Mouse (Mus musculus): ENCODE measurements at regions not wholly inside any gene's neighbourhood (a gene's known extent, or its start where the extent isn't known, plus 50 kb on each side); places are given as distances from the start of the nearest gene placed in this dataset.

DNA sequence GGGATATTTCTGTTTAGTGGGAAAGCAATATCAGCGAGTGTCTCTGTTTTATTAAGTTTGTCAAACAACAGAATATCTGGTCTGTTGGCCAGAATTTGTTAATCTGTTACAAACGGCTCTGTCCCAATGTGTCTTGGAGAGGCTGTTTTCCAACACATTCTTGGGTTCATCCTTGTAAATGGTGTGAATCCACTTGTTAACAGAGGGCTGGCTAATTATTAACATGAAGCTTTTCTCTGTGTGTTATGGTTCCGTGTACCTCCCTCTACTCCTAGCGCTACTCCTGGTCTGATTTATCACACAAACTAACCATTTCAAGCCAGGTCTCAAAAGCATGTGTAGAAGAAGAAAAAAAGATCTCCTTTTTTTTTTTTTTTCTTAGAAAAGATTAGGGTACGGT, 60.4 kb downstream of the Pou3f3 start:
- 87% methylated on average over 5 of the region's 5 CpGs for WGBS

DNA sequence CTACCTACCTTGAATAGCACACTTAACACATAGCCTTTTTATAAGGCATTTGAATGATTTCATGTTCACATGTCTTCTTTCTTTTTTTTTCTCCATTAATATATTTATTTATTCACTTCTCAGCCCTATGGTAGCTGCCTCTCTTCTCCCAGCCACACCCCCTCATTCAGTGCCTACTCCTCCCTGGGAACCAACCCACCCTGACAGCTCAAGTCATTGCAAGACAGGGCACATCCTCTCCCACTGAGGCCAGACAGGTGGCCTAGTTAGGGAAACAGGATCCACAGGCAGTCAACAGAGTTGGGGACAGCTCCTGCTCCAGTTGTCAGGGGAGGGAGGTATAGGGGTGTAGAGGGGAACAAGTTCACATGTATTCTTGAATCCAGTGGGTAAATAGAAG, 60.9 kb downstream of the Pou3f3 start:
- no peak overlapping the region for H3K4me3 ChIP-seq
- no peaks in the 10 kb centered on the region for H3K9me3 ChIP-seq (replicated peaks)
- no peak for DNase-seq (ENCODE audit: low spot score)
- H3K36me3 ChIP-seq: no peaks in the 10 kb centered on the region
- H3K27me3 ChIP-seq (ENCODE audit: low read depth, poor library complexity, severe bottlenecking): no peaks in the 10 kb centered on the region
- H3K4me1 ChIP-seq: no peaks in the 10 kb centered on the region
- H3K27ac ChIP-seq: no peak overlapping the region

More for the DNA sequence above, 60.4 kb downstream of the Pou3f3 start:
- H3K4me1 ChIP-seq: no peaks in the 10 kb centered on the region
- no peaks in the 10 kb centered on the region for H3K9me3 ChIP-seq (replicated peaks)
- H3K4me3 ChIP-seq: no peak overlapping the region
- H3K36me3 ChIP-seq: no peaks in the 10 kb centered on the region
- DNase-seq (ENCODE audit: low spot score): no peak
- H3K27ac ChIP-seq: no peak overlapping the region
- no peaks in the 10 kb centered on the region for H3K27me3 ChIP-seq (ENCODE audit: low read depth, poor library complexity, severe bottlenecking)

DNA sequence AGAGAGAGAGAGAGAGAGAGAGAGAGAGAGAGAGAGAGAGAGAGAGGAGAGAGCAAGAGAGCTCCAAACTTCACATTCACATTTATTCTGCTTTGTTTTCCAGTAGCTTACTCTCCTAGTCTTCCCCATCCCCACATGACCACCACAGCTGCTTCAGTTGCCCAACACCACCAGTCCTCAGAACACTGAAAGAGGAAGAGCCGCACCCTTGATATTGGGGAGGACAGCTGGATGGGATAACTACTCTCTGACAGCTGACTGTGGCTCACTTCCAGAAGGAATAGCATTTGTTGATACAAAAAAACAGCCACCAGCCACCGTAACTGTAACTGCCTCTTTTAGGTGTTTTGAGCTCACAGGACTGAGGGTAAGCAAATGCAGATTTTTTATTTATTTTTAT, 67.9 kb downstream of the Pou3f3 start:
- Histone ChIP-seq H3K4me3 (no peak overlapping the region), H3K4me1 (no peaks in the 10 kb centered on the region), H3K9me3 (replicated peaks) (no peaks in the 10 kb centered on the region), H3K27ac (no peak overlapping the region), H3K36me3 (no peaks in the 10 kb centered on the region), H3K27me3 (ENCODE audit: low read depth, poor library complexity, severe bottlenecking) (no peaks in the 10 kb centered on the region)
- 81% methylated on average over 2 of the region's 2 CpGs for WGBS
- DNase-seq (ENCODE audit: low spot score): no peak

DNA sequence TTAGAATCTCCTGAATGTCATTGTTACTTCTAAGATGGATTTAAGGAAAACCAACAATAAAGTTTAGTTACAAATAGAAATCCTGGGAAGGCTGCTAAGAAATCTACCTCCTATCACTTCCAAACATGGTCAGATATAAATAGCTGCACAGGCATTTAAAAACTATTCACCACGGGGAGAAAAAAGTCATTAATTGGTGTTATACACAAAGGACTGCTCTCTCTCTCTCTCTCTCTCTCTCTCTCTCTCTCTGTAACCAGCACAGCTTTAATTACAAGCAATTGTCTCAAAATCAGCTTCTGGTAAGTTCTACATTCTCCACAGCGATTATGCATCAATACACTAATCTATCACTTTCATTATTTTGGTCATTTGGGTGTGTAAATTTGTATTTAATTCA, 68.5 kb downstream of the Pou3f3 start:
- H3K27ac ChIP-seq: no peak overlapping the region
- H3K4me3 ChIP-seq: no peak overlapping the region
- 76% methylated on average over 2 of the region's 2 CpGs for WGBS

DNA sequence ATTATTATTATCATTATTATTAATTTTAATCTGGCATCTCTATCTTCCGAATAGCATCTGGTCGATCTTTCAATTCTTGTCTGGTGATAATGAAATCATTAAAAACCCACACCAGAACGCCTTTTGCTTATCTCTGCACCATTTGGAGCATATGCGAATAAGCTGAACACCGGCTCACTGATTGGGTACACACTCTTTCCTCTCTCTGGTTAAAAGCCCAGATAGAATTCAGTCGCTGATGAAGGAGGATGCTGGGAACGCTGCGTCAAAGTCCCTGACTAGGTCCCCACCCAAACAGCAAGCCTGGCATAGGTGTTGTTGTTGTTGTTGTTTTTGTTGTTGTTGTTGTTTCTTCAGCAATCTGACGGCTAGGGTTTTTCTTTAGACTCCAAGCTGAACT, 74.5 kb downstream of the Pou3f3 start:
- Histone ChIP-seq H3K4me1 (peaks cover 18% of the 10 kb centered on the region), H3K36me3 (no peaks in the 10 kb centered on the region), H3K4me3 (no peak overlapping the region), H3K27me3 (ENCODE audit: low read depth, poor library complexity, severe bottlenecking) (no peaks in the 10 kb centered on the region; the same call in 1 of the 2 replicates), H3K9me3 (replicated peaks) (no peaks in the 10 kb centered on the region), H3K27ac (no peak overlapping the region)
- no peak for DNase-seq (ENCODE audit: low spot score)
- 82% methylated on average over 9 of the region's 9 CpGs for WGBS

More for the DNA sequence above, 68.5 kb downstream of the Pou3f3 start:
- Histone ChIP-seq H3K4me1 (no peaks in the 10 kb centered on the region), H3K27me3 (ENCODE audit: low read depth, poor library complexity, severe bottlenecking) (no peaks in the 10 kb centered on the region), H3K9me3 (replicated peaks) (no peaks in the 10 kb centered on the region), H3K36me3 (no peaks in the 10 kb centered on the region)
- DNase-seq (ENCODE audit: low spot score): no peak

DNA sequence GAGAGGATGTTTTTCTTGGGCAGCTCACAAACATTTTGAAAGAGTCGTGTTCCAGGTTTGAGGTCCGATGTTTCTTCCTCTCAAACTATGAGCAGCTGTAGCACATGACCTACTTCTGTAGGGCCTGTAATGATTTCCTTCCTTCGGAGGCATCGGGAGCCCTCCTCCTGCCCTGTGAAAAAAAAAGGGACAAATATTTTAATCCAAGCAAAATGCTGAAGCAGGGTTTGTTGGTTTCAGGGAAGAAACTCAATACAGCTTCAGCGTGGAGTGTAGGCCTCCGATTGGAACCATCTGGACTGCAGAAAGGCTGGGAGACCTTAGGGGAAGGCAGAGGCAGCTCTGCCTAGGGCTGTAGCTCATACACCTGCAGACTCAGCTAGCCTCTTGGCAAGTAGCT, 76.4 kb downstream of the Pou3f3 start:
- Histone ChIP-seq H3K27me3 (ENCODE audit: low read depth, poor library complexity, severe bottlenecking) (no peaks in the 10 kb centered on the region; the same call in 1 of the 2 replicates), H3K9me3 (replicated peaks) (no peaks in the 10 kb centered on the region), H3K4me1 (peaks cover 18% of the 10 kb centered on the region), H3K27ac (no peak overlapping the region), H3K4me3 (no peak overlapping the region), H3K36me3 (no peaks in the 10 kb centered on the region)
- peak; percentile 54 for DNase-seq (ENCODE audit: low spot score)
- 27% methylated on average over 6 of the region's 6 CpGs for WGBS

DNA sequence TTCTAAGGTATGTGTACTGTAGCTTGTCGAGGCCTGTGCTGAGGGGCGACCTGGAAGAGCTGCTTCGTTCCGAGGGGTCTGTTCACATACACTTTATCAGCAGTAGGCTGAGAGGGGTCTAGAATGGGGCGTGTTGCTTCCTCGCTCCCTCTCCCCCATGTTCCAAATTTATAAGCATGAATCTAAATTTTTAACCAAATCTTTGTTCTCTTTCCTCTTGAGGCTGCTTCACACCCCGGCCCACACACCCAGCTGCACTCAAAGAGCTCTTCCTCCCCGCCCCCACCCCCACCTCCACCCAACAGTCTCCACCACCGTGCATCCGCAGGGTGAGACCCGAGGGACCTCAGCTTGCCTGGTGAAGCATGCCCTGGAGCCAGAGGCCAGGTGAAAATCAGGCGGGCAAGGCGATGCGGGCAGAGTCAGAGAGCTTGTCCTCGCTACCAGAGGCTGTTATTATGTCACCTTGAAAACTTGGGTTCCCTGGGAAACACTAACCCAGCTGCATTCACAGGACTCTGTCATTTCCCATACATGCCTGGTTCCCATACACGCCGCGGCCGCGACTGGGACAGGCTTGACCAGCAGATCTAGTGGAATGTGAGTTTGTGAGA, 77.1 kb upstream of the Mrps9 start:
- WGBS: 66% methylated on average over 20 of the region's 20 CpGs
- H3K36me3 ChIP-seq: no peaks in the 10 kb centered on the region
- H3K4me3 ChIP-seq: no peak overlapping the region
- no peak for DNase-seq (ENCODE audit: low spot score)
- no peak overlapping the region for H3K27ac ChIP-seq
- no peaks in the 10 kb centered on the region for H3K9me3 ChIP-seq (replicated peaks)
- peaks cover 7% of the 10 kb centered on the region; the same call in 1 of the 2 replicates for H3K27me3 ChIP-seq (ENCODE audit: low read depth, poor library complexity, severe bottlenecking)
- peaks cover 18% of the 10 kb centered on the region for H3K4me1 ChIP-seq

DNA sequence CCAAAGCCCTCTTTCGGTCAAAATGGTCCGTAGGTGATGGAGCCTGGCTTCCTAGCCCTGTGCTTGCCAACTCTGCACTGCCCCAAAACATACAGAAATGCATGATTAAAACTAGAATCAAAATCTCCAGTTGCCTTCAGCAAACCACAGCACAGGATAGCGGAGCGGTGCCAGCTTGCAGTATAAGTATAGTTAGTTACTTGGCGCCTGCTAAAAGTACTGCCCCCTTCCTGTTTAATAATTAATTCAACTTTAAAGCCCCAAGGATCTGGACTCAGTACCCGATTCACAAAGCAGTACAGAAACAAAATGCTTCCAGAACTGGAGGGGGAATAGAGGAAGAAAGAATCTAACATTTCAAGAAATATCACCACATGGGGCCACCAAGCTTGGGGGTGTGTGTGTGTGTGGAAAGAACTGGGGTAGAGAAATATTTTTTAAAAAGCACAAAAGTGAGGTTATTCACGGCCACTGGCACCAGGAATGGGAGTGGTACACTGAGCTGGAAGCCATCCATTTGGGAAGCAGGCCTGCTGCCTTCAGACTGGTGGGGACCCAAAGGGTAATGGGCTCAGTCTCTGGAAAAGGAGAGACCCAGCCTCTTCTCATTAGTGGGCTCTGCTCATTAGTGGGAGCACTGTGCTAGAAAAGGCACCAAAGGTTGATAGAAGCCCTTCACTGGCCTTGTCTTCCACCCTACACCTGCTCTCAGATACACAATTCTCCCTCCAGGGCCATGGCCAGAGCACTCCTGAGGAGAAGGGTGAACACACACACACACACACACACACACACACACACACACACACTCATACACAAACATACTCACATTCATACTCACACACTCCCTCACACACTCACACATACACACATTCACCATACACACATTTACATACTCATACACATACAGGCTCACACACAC, 75.8 kb upstream of the Mrps9 start:
- Histone ChIP-seq H3K27me3 (ENCODE audit: low read depth, poor library complexity, severe bottlenecking) (0 out of 2 replicates have a peak, but pooled peaks cover 7% of the 10 kb centered on the region), H3K27ac (no peak overlapping the region), H3K9me3 (replicated peaks) (no peaks in the 10 kb centered on the region), H3K36me3 (no peaks in the 10 kb centered on the region), H3K4me3 (no peak overlapping the region), H3K4me1 (peaks cover 19% of the 10 kb centered on the region)
- DNase-seq (ENCODE audit: low spot score): no peak
- WGBS: 88% methylated on average over 7 of the region's 7 CpGs

DNA sequence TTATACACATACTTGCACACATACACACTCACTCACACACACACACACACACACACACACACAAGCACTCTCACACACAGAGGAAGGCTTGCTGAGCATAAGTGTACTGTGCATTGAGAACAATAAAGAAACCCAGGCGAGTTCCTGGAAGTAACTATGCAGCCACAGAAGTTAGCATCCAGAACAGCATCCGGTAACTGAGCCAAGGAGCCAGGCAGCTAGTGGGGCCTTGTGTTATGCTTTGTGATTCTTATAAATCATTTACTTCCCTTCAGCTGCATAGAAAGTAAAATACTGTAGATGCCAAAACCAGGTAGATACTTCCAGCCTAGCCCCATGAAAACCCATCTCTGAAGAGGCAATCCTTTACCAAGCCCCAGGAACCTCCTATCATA, 75.1 kb upstream of the Mrps9 start:
- Histone ChIP-seq H3K36me3 (no peaks in the 10 kb centered on the region), H3K4me3 (no peak overlapping the region), H3K9me3 (replicated peaks) (no peaks in the 10 kb centered on the region), H3K27me3 (ENCODE audit: low read depth, poor library complexity, severe bottlenecking) (0 out of 2 replicates have a peak, but pooled peaks cover 7% of the 10 kb centered on the region), H3K27ac (no peak overlapping the region), H3K4me1 (peaks cover 24% of the 10 kb centered on the region)
- no peak for DNase-seq (ENCODE audit: low spot score)
- WGBS: 84% methylated on average over 2 of the region's 2 CpGs

DNA sequence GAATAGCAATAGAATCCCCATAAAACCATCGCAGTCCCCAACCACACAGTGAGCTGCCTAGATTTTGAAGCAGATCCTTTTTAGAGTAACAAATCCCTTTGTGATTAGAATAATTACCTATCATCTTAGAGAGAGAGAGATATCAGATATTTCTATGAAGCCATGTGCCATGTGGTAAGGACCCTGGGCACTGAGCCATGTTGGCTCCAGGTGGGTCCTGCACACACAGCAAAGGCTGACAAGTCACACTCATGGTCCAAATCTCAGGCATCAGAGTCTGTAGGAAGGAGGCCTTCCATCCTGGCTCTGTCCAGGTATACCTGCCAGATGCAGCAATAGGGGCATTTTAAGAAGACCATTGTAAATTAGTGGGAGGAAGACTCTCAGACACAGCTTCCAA, 73.6 kb upstream of the Mrps9 start:
- WGBS: 92% methylated on average over 1 of the region's 1 CpGs
- peaks cover 7% of the 10 kb centered on the region; the same call in 1 of the 2 replicates for H3K27me3 ChIP-seq (ENCODE audit: low read depth, poor library complexity, severe bottlenecking)
- no peak for DNase-seq (ENCODE audit: low spot score)
- no peaks in the 10 kb centered on the region for H3K36me3 ChIP-seq
- H3K27ac ChIP-seq: no peak overlapping the region
- H3K4me3 ChIP-seq: no peak overlapping the region
- peaks cover 11% of the 10 kb centered on the region for H3K4me1 ChIP-seq
- no peaks in the 10 kb centered on the region for H3K9me3 ChIP-seq (replicated peaks)

DNA sequence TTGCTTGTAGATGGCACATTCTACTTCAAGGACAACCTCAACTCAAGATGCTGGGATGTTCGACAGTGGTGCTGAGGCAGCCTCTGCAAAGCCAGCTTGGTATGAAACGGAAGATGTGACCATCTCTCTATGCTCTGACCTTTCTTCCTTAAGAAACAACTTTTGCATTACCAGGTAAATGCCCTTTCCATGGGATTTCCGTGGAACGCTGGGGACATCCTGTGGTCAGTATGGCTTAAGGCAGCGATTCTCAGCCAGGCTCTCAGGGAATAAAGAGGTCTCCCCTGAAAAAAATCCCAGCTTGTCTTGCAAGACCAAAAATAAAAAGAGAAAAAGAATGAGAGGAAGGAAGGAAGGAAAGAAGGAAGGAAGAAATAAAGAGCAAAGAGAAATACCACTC, 71.3 kb upstream of the Mrps9 start:
- Histone ChIP-seq H3K27me3 (ENCODE audit: low read depth, poor library complexity, severe bottlenecking) (peaks cover 7% of the 10 kb centered on the region; the same call in 1 of the 2 replicates), H3K4me1 (peaks cover 6% of the 10 kb centered on the region), H3K27ac (no peak overlapping the region), H3K9me3 (replicated peaks) (no peaks in the 10 kb centered on the region), H3K4me3 (no peak overlapping the region), H3K36me3 (no peaks in the 10 kb centered on the region)
- peak; percentile 70 for DNase-seq (ENCODE audit: low spot score)
- WGBS: 40% methylated on average over 5 of the region's 5 CpGs

DNA sequence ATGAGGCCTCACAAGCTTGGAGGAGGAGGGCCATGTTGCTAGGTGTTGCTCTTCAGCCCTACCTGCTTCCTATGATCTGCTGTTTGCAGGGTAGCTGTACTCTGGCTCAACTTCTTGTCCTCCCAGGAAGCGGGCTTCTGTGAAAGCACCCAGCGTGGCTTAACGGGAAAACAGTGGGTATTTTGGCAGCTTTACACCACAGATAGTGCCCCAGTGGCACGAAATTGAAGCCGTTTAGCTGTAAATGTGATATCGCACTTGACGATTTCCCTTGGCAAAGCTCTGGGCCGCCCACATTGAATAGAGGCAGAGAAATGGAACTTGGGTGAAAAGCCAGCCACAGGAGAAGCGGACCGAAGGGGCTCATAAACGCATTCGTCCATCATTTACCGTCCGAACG, 70.8 kb upstream of the Mrps9 start:
- no peak for DNase-seq (ENCODE audit: low spot score)
- no peak overlapping the region for H3K4me3 ChIP-seq
- no peak overlapping the region for H3K27ac ChIP-seq
- WGBS: 80% methylated on average over 15 of the region's 15 CpGs
- no peaks in the 10 kb centered on the region for H3K9me3 ChIP-seq (replicated peaks)
- H3K4me1 ChIP-seq: peaks cover 6% of the 10 kb centered on the region
- H3K27me3 ChIP-seq (ENCODE audit: low read depth, poor library complexity, severe bottlenecking): peaks cover 7% of the 10 kb centered on the region; the same call in 1 of the 2 replicates
- H3K36me3 ChIP-seq: no peaks in the 10 kb centered on the region

DNA sequence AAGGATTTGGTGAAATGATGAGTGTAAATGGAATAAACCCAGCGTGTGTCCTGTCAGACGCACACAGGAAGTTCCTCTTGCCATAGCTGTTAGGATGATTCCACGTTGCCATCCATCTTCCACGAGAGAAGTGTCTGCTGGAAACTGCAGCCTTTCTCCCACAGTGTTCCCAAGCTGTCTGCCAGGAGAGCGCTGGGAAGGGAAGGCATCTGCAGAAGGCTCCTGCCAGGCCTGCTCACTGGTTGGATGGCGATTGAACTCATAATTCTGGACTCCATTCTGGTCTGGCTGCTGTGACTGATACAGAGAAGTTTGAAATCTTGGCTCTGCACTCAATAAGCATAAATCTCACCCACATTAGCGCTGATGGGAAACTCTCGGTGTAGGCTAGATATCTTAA, 69.5 kb upstream of the Mrps9 start:
- DNase-seq (ENCODE audit: low spot score): no peak
- peaks cover 7% of the 10 kb centered on the region; the same call in 1 of the 2 replicates for H3K27me3 ChIP-seq (ENCODE audit: low read depth, poor library complexity, severe bottlenecking)
- 76% methylated on average over 8 of the region's 8 CpGs for WGBS
- no peaks in the 10 kb centered on the region for H3K36me3 ChIP-seq
- peaks cover 6% of the 10 kb centered on the region for H3K4me1 ChIP-seq
- no peak overlapping the region for H3K27ac ChIP-seq
- H3K4me3 ChIP-seq: no peak overlapping the region
- no peaks in the 10 kb centered on the region for H3K9me3 ChIP-seq (replicated peaks)

Measured in limb, embryonic 10.5 days (tissue).